Mouse (Mus musculus): Measurements from ENCODE around the gene Cdk1. TPM values are rescaled to one million over a fixed set of nuclear protein-coding genes. Genes with fewer than 3 reads are reported as not detected.

Gene Cdk1
- total and polyA plus RNA-seq, 2 experiments from 2014 or later, result 28.1 to 59.6 TPM

- Histone ChIP-seq H3K9ac (replicated peaks; ENCODE audit: low read length) (no peak overlapping the region), H3K4me2 (ENCODE audit: low read depth, low read length) (no peak overlapping the region), H3K27me3 (ENCODE audit: insufficient read depth, low read length) (no peaks in the 10 kb centered on the region), H3K27ac (no peak overlapping the region), H3K9me3 (ENCODE audit: low read length) (no peaks in the 10 kb centered on the region), H3K36me3 (ENCODE audit: insufficient read depth, low read length) (no peaks in the 10 kb centered on the region), H3K4me3 (ENCODE audit: low read length) (no peak overlapping the region), H3K4me1 (ENCODE audit: insufficient read depth, low read length) (no peaks in the 10 kb centered on the region)
- WGBS, result 92% methylated on average over 8 of the region's 8 CpGs
- ATAC-seq (no peak), DNase-seq (ENCODE audit: low spot score) (no peak)
- TF ChIP-seq CTCF (IDR thresholded peaks at IDR 0.05; ENCODE audit: low read depth), result no peak
Measured at GRCm38 (mm10) chr10:69385136-69385535, 32.4 kb upstream of the Cdk1 start.

- H3K4me2 ChIP-seq (ENCODE audit: low read depth, low read length), result no peak overlapping the region
- no peaks in the 10 kb centered on the region for H3K9me3 ChIP-seq (ENCODE audit: low read length)
- H3K36me3 ChIP-seq (ENCODE audit: insufficient read depth, low read length), result no peaks in the 10 kb centered on the region
- H3K4me1 ChIP-seq (ENCODE audit: insufficient read depth, low read length), result no peaks in the 10 kb centered on the region
- ATAC-seq, result no peak
- TF ChIP-seq CTCF (IDR thresholded peaks at IDR 0.05; ENCODE audit: low read depth), result no peak
- H3K4me3 ChIP-seq (ENCODE audit: low read length), result no peak overlapping the region
- DNase-seq (ENCODE audit: low spot score), result no peak
- no peaks in the 10 kb centered on the region for H3K27me3 ChIP-seq (ENCODE audit: insufficient read depth, low read length)
- no peak overlapping the region for H3K9ac ChIP-seq (replicated peaks; ENCODE audit: low read length)
- H3K27ac ChIP-seq, result no peak overlapping the region
- 81% methylated on average over 11 of the region's 11 CpGs for WGBS
Measured at GRCm38 (mm10) chr10:69384640-69385039, 31.9 kb upstream of the Cdk1 start.

DNA sequence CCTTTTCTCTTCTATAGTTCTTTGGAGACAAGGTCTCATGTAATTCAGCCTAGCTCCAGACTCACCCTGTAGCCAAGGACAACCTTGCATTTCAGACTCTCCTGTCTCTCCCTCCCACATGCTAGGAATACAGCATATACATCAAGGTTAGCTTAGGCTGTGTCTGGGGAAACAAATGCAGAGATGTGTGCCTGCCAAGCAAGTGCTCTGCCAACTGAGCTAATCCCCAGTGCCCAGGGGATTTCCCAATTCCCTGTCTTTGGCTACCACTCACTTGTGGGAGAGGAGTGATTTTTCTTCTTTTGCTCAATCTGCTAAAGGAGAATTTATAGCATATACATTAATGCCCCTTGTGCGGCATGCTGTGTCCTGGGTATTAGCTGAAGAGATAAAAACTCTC is 30.4 kb upstream of the Cdk1 start:
- TF ChIP-seq CTCF (IDR thresholded peaks at IDR 0.05; ENCODE audit: low read depth), result no peak
- H3K27ac ChIP-seq, result no peak overlapping the region
- H3K4me1 ChIP-seq (ENCODE audit: insufficient read depth, low read length), result no peaks in the 10 kb centered on the region
- H3K4me3 ChIP-seq (ENCODE audit: low read length), result no peak overlapping the region
- no peaks in the 10 kb centered on the region for H3K27me3 ChIP-seq (ENCODE audit: insufficient read depth, low read length)
- no peak overlapping the region for H3K4me2 ChIP-seq (ENCODE audit: low read depth, low read length)
- WGBS, result 75% methylated on average over 1 of the region's 1 CpGs
- no peak overlapping the region for H3K9ac ChIP-seq (replicated peaks; ENCODE audit: low read length)
- H3K36me3 ChIP-seq (ENCODE audit: insufficient read depth, low read length), result no peaks in the 10 kb centered on the region
- ATAC-seq (no peak), DNase-seq (ENCODE audit: low spot score) (peak; percentile 31)
- no peaks in the 10 kb centered on the region for H3K9me3 ChIP-seq (ENCODE audit: low read length)

DNA sequence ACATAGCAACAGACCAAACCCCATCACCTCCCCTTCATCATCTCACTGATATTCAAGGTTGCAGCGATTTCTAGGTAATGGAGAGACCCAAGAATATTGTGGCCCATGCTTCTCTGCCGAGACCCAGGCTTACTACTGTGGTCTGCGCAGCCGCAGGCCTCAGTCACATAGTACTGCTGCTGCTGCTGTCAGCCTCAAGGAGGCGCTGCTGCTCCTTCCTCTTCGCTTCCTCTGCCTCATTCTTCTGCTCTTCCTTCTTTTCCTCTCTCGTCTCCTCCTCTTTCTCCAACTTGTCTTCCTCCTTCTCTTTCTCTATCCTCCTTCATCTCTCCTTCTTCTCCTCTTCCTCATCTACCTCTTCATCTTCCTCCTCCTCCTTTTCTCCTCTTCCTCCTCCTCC is 22.4 kb upstream of the Cdk1 start:
- DNase-seq (ENCODE audit: low spot score), result no peak
- 55% methylated on average over 7 of the region's 7 CpGs for WGBS
- H3K9me3 ChIP-seq (ENCODE audit: low read length), result no peaks in the 10 kb centered on the region

DNA sequence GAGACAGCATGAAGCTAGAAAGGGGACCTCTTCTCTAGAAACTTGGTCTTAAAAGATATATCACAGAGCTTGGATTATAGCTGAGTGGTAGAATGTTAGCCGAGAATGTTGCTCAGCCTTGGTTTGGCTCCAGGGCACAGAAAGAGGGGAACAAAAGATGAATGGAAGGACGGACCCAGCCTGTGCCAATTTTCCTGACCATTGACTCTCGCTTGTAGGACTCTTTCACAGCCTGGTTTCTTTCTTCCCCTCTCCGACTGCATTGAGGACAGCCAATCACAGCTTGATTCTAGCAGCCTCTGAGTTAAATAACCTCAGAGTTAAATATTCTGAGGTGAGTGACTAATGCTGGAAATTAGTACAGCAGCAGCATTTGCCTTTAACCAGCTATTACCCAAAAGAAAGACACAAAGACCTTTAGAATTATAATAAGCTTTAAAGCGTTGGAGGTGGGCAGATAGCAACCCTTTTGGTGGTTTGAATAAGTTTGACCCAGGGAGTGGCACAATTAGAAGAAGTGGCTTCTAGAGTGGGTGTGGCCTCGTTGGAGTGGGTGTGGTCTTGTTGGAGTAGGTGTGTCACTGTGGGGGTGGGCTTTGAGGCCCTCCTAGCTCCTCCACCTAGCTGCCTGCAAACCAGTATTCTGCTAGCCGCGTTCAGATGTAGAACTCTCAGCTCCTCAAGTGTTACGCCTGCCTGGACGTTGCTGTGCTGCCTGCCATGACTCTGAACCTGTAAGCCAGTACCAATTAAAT is 21.2 kb upstream of the Cdk1 start:
- Histone ChIP-seq H3K4me1 (ENCODE audit: insufficient read depth, low read length) (no peaks in the 10 kb centered on the region), H3K27ac (no peak overlapping the region), H3K4me2 (ENCODE audit: low read depth, low read length) (no peak overlapping the region), H3K9ac (replicated peaks; ENCODE audit: low read length) (no peak overlapping the region), H3K9me3 (ENCODE audit: low read length) (no peaks in the 10 kb centered on the region), H3K4me3 (ENCODE audit: low read length) (no peak overlapping the region), H3K27me3 (ENCODE audit: insufficient read depth, low read length) (no peaks in the 10 kb centered on the region), H3K36me3 (ENCODE audit: insufficient read depth, low read length) (no peaks in the 10 kb centered on the region)
- 58% methylated on average over 10 of the region's 10 CpGs for WGBS
- TF ChIP-seq CTCF (IDR thresholded peaks at IDR 0.05; ENCODE audit: low read depth), result no peak
- no peak for ATAC-seq
- DNase-seq (ENCODE audit: low spot score), result peak; percentile 18

More for the DNA sequence above, 22.4 kb upstream of the Cdk1 start:
- Histone ChIP-seq H3K4me2 (ENCODE audit: low read depth, low read length) (no peak overlapping the region), H3K4me3 (ENCODE audit: low read length) (no peak overlapping the region), H3K4me1 (ENCODE audit: insufficient read depth, low read length) (no peaks in the 10 kb centered on the region), H3K27me3 (ENCODE audit: insufficient read depth, low read length) (no peaks in the 10 kb centered on the region), H3K27ac (no peak overlapping the region), H3K9ac (replicated peaks; ENCODE audit: low read length) (no peak overlapping the region), H3K36me3 (ENCODE audit: insufficient read depth, low read length) (no peaks in the 10 kb centered on the region)
- peak; percentile 28 for TF ChIP-seq CTCF (IDR thresholded peaks at IDR 0.05; ENCODE audit: low read depth)
- ATAC-seq, result no peak

DNA sequence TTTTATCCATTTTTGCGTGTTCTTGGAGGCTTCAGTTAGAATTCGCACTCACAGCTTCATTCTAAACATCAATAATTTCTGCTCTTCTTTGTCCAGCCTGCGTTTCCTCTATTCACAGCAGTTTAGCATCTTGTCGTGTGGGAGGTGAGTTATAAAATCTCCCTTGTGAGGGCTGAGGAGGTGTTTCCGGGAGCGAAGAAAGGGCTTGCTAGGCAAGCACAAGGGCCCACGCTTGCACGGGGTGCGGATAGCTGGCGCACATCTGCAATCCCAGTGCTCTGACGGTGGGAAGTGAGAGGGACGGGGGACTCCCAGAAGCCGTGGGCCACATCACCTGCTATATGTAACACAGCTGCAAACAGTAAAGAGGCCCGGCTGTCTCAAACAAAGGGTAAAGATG is 19.3 kb upstream of the Cdk1 start:
- DNase-seq (ENCODE audit: low spot score) (no peak), ATAC-seq (no peak)
- no peak for TF ChIP-seq CTCF (IDR thresholded peaks at IDR 0.05; ENCODE audit: low read depth)
- no peaks in the 10 kb centered on the region for H3K36me3 ChIP-seq (ENCODE audit: insufficient read depth, low read length)
- no peak overlapping the region for H3K9ac ChIP-seq (replicated peaks; ENCODE audit: low read length)
- H3K27me3 ChIP-seq (ENCODE audit: insufficient read depth, low read length), result no peaks in the 10 kb centered on the region
- no peak overlapping the region for H3K27ac ChIP-seq
- no peak overlapping the region for H3K4me2 ChIP-seq (ENCODE audit: low read depth, low read length)
- 88% methylated on average over 14 of the region's 14 CpGs for WGBS
- H3K4me3 ChIP-seq (ENCODE audit: low read length), result no peak overlapping the region
- no peaks in the 10 kb centered on the region for H3K4me1 ChIP-seq (ENCODE audit: insufficient read depth, low read length)
- H3K9me3 ChIP-seq (ENCODE audit: low read length), result no peaks in the 10 kb centered on the region

DNA sequence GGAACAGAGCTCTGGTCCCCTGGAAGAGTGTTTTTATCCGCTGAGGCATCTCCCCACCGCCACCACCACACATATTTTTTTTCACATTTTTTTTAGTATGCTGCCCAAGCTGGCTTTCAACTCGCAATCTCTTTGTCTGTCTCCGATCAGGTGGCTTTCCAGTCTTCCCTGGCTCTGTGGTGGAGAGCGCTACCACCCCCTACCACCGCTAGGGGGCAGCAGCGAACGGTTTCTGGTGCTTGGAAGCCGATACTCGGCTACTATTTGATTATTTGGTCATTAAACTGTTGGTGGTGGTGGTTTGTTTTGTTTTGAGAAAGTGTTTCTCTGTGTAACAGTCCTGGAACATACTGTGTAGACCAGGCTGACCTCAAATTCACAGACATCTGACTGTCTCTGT is 18.7 kb upstream of the Cdk1 start:
- 15% methylated on average over 10 of the region's 10 CpGs for WGBS
- Histone ChIP-seq H3K36me3 (ENCODE audit: insufficient read depth, low read length) (no peaks in the 10 kb centered on the region), H3K4me2 (ENCODE audit: low read depth, low read length) (no peak overlapping the region), H3K9ac (replicated peaks; ENCODE audit: low read length) (no peak overlapping the region), H3K4me3 (ENCODE audit: low read length) (no peak overlapping the region), H3K4me1 (ENCODE audit: insufficient read depth, low read length) (no peaks in the 10 kb centered on the region), H3K9me3 (ENCODE audit: low read length) (no peaks in the 10 kb centered on the region), H3K27me3 (ENCODE audit: insufficient read depth, low read length) (no peaks in the 10 kb centered on the region), H3K27ac (no peak overlapping the region)
- DNase-seq (ENCODE audit: low spot score), result peak; percentile 70
- ATAC-seq, result 0 out of 2 replicates have a peak, but pooled peaks have one; percentile 21
- peak; percentile 82 for TF ChIP-seq CTCF (IDR thresholded peaks at IDR 0.05; ENCODE audit: low read depth)

All from hindbrain, postnatal 0 days (tissue).